Mouse (Mus musculus) kidney, adult 2 months (tissue): ENCODE measurements around the gene Chst11. TPM values are rescaled to one million over a fixed set of nuclear protein-coding genes. Genes with fewer than 3 reads are reported as not detected.

Experiments used
- DNase-seq: peaks from one replicate; pipeline ENCODE4 v3.0.0; 2021
- H3K27ac ChIP-seq: fragments of 200-500 bp; 2 replicates; pipeline ENCODE4 v1.5.1; 2012; ENCODE audit warnings: low read depth, low read length, control low read depth, inconsistent platforms; ENCODE audit not compliant: insufficient read depth
- H3K27me3 ChIP-seq: fragments of 200-500 bp; replicated peaks from 2 replicates; pipeline ENCODE4 v1.6.1; 2012; ENCODE audit warnings: mild to moderate bottlenecking, moderate library complexity, low read length, inconsistent platforms; ENCODE audit not compliant: control insufficient read depth, insufficient read depth
- H3K36me3 ChIP-seq: fragments of 200-500 bp; 2 replicates; pipeline ENCODE4 v1.6.1; 2012; ENCODE audit warnings: mild to moderate bottlenecking, moderate library complexity, low read length, inconsistent platforms; ENCODE audit not compliant: control insufficient read depth, insufficient read depth
- H3K4me1 ChIP-seq: fragments of 200-500 bp; 2 replicates; pipeline ENCODE4 v1.6.1; 2011; ENCODE audit warnings: low read length; ENCODE audit not compliant: control insufficient read depth, insufficient read depth
- H3K4me3 ChIP-seq: fragments of 200-500 bp; 2 replicates; pipeline ENCODE4 v1.5.1; 2011; ENCODE audit warnings: mild to moderate bottlenecking, low read depth, low read length, control low read depth; ENCODE audit not compliant: insufficient read depth
- CTCF ChIP-seq: fragments of 200-500 bp; conservative IDR thresholded peaks from 2 replicates; pipeline ENCODE4 v1.5.1; 2011; ENCODE audit warnings: low read depth, mild to moderate bottlenecking, control low read depth, low read length, moderate library complexity, mixed read lengths; ENCODE audit not compliant: insufficient read depth, insufficient read length
- POLR2A ChIP-seq: fragments of 200-500 bp; IDR thresholded peaks from one replicate; pipeline ENCODE4 v1.6.1; 2011; ENCODE audit warnings: low read depth, low read length, control low read depth
- WGBS: fragments of 180-500 bp; shearing (Covaris S2); methylation state at CpG from one replicate; pipeline ENCODE4 v1.1.7; 2018; 5-methylcytosine and 5-hydroxymethylcytosine counted together
- polyA plus RNA-seq: library from polyadenylated mRNA; depleted of rRNA; stranded (reverse); fragments of >200 nt; gene quantifications from 2 replicates; pipeline ENCODE4 v1.2.3, GENCODE M21; 2012

The Chst11 gene
- polyA plus RNA-seq, 1 experiment = 8.0 TPM

DNA sequence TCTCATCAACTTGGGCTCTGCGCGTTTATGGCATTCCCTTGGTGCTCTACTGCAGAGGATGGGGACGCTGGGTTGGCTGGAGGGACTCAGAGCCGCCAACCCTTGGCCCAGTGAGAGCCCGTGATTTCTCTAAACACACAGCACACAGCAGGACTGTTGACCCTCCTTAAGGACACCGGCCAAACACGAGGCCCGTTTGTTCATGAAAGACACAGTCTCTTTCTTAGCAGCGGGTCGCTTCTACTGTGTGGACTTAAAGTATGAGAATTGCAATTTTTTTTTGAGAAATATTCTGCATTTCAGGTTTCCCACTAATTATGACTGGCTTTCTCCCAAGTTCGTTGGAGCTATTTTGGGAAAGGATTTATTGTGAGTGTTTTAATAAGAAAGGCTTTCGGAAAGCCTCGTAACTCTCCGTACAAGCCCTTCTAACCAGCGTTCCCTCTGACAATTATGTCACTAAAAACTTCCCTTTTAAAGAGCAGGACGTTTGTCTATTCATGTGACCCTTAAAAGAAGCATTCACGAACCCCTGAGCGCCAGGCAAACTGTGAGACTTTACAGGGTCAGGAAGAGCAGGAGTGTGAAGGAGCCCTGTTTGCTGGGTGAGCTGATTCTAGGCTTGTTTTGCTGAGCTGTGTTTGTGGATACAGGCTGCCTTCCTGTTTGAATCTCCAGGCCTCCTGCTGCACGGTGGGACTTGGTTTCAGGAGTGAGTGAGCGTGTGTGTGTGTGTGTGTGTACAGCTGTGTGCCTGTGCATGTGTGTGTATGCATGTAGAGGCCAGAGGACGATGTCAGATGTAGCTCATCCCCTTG, 122.8 kb downstream of the Chst11 start:
- H3K4me1 ChIP-seq = no peaks in the 10 kb centered on the region
- 64% methylated on average over 21 of the region's 21 CpGs for WGBS
- no peak overlapping the region for H3K27ac ChIP-seq
- H3K27me3 ChIP-seq = no peaks in the 10 kb centered on the region
- no peaks in the 10 kb centered on the region for H3K36me3 ChIP-seq
- no peak overlapping the region for H3K4me3 ChIP-seq
- no peak for DNase-seq
- TF ChIP-seq CTCF (no peak), POLR2A (no peak)

DNA sequence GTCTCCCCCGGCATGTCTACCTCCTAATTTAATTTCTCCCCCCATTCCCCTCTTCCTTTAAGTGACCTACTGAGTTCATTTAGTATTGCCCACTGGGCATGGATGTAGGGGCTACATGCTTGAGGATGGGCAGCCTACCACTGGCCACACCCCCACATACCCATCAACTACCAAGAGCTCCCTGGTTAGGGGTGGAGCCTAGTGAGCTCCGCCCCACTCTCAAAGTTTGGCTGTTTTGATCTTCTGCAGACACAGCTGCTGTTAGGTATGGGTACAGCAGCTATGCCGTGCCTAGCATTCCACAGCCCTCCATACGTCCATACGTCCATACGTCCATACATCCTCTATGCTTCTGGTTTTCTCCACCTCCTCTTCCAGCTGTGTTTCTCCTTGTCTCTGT, 123.6 kb downstream of the Chst11 start:
- Histone ChIP-seq H3K4me3 (no peak overlapping the region), H3K36me3 (no peaks in the 10 kb centered on the region), H3K27ac (no peak overlapping the region), H3K27me3 (no peaks in the 10 kb centered on the region), H3K4me1 (no peaks in the 10 kb centered on the region)
- WGBS = 97% methylated on average over 6 of the region's 6 CpGs
- TF ChIP-seq CTCF (no peak), POLR2A (no peak)
- no peak for DNase-seq

DNA sequence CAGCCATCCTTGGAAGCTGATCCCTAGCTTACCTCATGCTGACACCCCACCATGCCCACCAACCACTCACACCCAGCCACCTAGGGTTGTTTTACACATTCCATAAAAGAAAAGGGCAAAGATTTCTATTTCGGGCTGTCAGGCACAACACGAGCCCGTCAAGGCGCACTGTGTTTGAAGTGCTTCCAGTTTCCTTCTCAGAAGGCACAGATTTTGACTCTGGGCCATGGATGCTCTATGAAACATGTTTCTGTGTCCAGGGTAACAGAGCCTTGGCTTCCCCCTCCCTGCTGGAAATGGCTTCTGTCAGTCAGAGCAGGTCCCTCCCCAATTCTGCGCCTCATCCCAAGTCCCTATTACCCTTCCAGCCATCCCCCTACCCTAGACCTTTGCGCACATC, 125.7 kb downstream of the Chst11 start:
- 77% methylated on average over 6 of the region's 6 CpGs for WGBS
- TF ChIP-seq CTCF (no peak), POLR2A (no peak)
- no peak for DNase-seq
- Histone ChIP-seq H3K36me3 (no peaks in the 10 kb centered on the region), H3K4me3 (no peak overlapping the region), H3K27ac (no peak overlapping the region), H3K27me3 (no peaks in the 10 kb centered on the region), H3K4me1 (no peaks in the 10 kb centered on the region)

DNA sequence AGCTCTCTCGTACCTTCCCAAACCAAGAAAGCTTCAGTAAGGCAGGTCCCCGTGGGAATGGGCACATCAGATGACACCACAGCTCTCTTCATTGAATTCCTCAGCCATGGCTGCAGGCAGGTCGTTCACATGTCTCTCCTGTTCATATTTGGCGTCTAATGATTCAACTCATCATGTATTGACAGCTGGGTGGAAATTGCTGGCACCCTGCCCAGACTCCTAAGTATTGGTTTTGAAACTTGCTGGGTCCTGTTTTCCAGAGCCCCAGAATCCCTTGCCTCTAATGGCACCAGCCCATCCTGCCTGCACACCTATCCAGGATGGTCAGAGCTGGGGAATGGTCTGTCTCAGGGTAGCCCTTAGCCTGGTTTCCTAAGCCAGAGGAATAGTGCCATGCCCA, 127.0 kb downstream of the Chst11 start:
- 80% methylated on average over 4 of the region's 4 CpGs for WGBS

DNA sequence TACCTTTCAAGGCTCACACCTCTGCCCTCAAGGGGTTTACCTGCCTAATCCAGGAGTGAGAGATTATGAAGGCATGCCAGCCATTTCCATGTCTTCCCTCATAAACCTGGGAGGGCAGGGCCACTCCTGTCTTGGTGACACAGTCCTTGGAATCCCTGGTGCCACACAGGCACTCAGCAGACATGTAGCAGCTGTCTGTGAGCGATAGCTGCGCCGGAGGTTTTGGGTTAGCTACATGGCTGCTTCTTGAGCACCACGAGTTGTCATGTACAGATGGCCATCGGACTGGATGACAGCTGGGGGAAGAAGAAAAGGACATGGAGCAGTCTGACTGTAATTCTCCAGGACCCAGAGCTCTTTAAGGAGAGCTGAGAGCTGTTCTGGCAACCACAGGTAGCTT, 129.3 kb downstream of the Chst11 start:
- Histone ChIP-seq H3K27me3 (no peaks in the 10 kb centered on the region), H3K27ac (no peak overlapping the region), H3K4me3 (no peak overlapping the region), H3K36me3 (no peaks in the 10 kb centered on the region), H3K4me1 (peaks cover 5% of the 10 kb centered on the region)
- DNase-seq = no peak
- 93% methylated on average over 5 of the region's 5 CpGs for WGBS
- TF ChIP-seq CTCF (no peak), POLR2A (no peak)

More for the DNA sequence above, 127.0 kb downstream of the Chst11 start:
- H3K27ac ChIP-seq = no peak overlapping the region
- H3K27me3 ChIP-seq = no peaks in the 10 kb centered on the region
- no peak for TF ChIP-seq POLR2A
- no peak for TF ChIP-seq CTCF
- H3K4me1 ChIP-seq = no peaks in the 10 kb centered on the region
- H3K4me3 ChIP-seq = no peak overlapping the region
- H3K36me3 ChIP-seq = no peaks in the 10 kb centered on the region
- DNase-seq = no peak

DNA sequence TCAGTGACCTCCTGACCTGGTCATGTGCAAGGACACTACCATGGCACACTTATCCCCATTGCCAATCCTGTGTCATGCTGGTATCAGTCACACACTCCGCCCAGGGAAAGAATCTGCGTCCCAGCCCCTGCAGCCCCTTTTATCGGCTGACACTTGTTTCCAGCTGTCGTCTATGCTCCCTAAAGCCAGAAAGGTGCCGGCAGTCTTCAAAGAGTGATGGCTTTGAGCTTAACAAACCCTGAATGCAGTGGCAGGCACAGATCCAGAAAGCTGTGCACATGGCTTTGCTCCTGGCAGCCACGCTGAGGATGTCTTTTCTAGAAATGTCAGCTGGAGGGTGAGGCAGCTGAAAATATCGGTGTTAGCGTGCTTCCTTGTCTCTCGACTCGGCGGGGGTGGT, 131.6 kb downstream of the Chst11 start:
- Histone ChIP-seq H3K4me3 (no peak overlapping the region), H3K36me3 (no peaks in the 10 kb centered on the region), H3K4me1 (peaks cover 7% of the 10 kb centered on the region), H3K27me3 (no peaks in the 10 kb centered on the region), H3K27ac (no peak overlapping the region)
- DNase-seq = peak; percentile 33
- no peak for TF ChIP-seq POLR2A
- no peak for TF ChIP-seq CTCF
- WGBS = 58% methylated on average over 11 of the region's 11 CpGs

DNA sequence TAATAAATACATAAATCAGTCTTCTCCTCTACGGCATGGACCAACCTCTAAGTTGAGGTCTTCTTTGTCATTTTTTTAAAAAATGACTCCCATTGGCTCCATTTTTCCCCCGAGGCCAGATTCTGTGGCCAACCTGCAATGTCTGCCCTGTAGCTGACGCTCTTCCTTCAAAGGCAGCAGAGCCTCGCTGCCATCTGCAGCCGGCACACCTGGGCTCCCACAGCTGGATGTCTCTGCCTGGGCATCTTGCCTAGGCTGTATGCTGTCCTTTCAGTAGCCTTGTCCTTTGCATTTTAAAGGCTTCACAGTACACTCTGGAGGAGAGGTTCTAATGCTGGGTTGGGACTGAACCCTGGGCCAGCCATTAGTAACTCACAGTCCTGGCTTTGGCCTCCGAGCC, 132.6 kb downstream of the Chst11 start:
- TF ChIP-seq CTCF = no peak
- no peak for TF ChIP-seq POLR2A
- no peak for DNase-seq
- WGBS = 97% methylated on average over 6 of the region's 6 CpGs
- no peak overlapping the region for H3K27ac ChIP-seq
- no peak overlapping the region for H3K4me3 ChIP-seq
- H3K36me3 ChIP-seq = no peaks in the 10 kb centered on the region
- H3K27me3 ChIP-seq = no peaks in the 10 kb centered on the region
- H3K4me1 ChIP-seq = peaks cover 7% of the 10 kb centered on the region
